In the genomic region with DNA sequence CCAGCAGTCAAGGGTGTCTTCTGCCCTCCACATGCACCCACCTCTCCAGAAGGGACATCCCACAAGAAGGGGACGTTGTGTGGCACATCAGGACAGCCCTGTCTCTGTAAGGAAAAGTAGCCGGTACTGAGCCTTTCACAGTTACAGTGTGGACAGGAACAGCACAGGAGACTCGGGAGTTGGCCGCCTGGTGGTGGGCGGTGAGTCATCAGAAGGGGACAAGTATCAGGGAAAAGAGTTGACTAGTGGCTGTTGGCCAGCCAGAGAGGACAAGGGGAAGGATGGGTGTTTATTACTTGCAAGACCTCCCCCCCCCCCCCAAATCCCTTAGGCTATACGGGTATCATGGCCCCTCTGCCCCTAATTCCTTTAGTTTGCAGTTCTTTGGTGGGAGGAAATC, we compare ENCODE assay signal across 25 mouse cellular contexts.
DNase-seq lines count a peak whose midpoint lies in the region; ATAC-seq and TF ChIP-seq lines count a peak whose summit lies in the region.
"Had no signal": no experiment of that assay in that cellular context is flagged by ENCODE, and none has a peak within 500 bp of the region (broad histone marks: within the 10 kb centered on the region; RNA-seq: fewer than 3 reads in every experiment).

No protein-coding gene starts in this region.

- peak; percentile 30; the same call in 1 of the 2 replicates for TF ChIP-seq CTCF in heart, postnatal 0 days (IDR thresholded peaks at IDR 0.05; ENCODE audit: low read depth)
- TF ChIP-seq CTCF in lung, embryonic 14.5 days (IDR thresholded peaks at IDR 0.05; ENCODE audit: low read depth): peak; percentile 23; the same call in 1 of the 2 replicates

- no peaks in the 10 kb centered on the region for H3K9me3 ChIP-seq in heart, postnatal 0 days (replicated peaks; ENCODE audit: control insufficient read depth, low read length)
- H3K9me3 ChIP-seq in lung, embryonic 14.5 days (ENCODE audit: low read depth, low read length): no peaks in the 10 kb centered on the region
- H3K9me3 ChIP-seq: embryonic facial prominence, embryonic 15.5 days; forebrain, embryonic 15.5 days; heart, embryonic 12.5 days; kidney, embryonic 15.5 days; limb, embryonic 10.5 days; megakaryocyte, embryonic 14.5 days; stomach, embryonic 15.5 days had no signal

- intact Hi-C loops in heart, postnatal 10 days (cut with DNase I): no loop called here

- no peak for TF ChIP-seq EP300 in heart, postnatal 0 days (IDR thresholded peaks at IDR 0.05; ENCODE audit: low read depth)

- 0 out of 2 replicates have a peak, but pooled peaks cover 6% of the 10 kb centered on the region for H3K4me1 ChIP-seq in heart, postnatal 0 days (ENCODE audit: control insufficient read depth, insufficient read depth)
- peaks cover 22% of the 10 kb centered on the region for H3K4me1 ChIP-seq in lung, embryonic 14.5 days (ENCODE audit: insufficient read depth)

- no peak overlapping the region for H3K9ac ChIP-seq in heart, postnatal 0 days (replicated peaks; ENCODE audit: low read depth, low read length)
- H3K9ac ChIP-seq in lung, embryonic 14.5 days: no peak overlapping the region
- H3K9ac ChIP-seq: embryonic facial prominence, embryonic 15.5 days; forebrain, embryonic 15.5 days; heart, embryonic 12.5 days; kidney, embryonic 15.5 days; liver, postnatal 0 days; stomach, embryonic 15.5 days had no signal

- H3K27me3 ChIP-seq in heart, postnatal 0 days (ENCODE audit: control insufficient read depth, insufficient read depth, low read length): no peaks in the 10 kb centered on the region
- no peaks in the 10 kb centered on the region for H3K27me3 ChIP-seq in lung, embryonic 14.5 days (ENCODE audit: insufficient read depth, low read length)
- H3K27me3 ChIP-seq: embryonic facial prominence, embryonic 15.5 days; heart, embryonic 12.5 days; kidney, embryonic 15.5 days; stomach, embryonic 15.5 days had no signal

- no peak overlapping the region for H3K4me3 ChIP-seq in heart, postnatal 0 days (ENCODE audit: low read depth, low read length)
- no peak overlapping the region for H3K4me3 ChIP-seq in lung, embryonic 14.5 days (ENCODE audit: low read depth, low read length)
- H3K4me3 ChIP-seq: embryonic facial prominence, embryonic 15.5 days; forebrain, embryonic 15.5 days; heart, embryonic 12.5 days; kidney, embryonic 15.5 days; limb, embryonic 10.5 days; megakaryocyte, embryonic 14.5 days; stomach, embryonic 15.5 days had no signal

- ATAC-seq in heart, postnatal 0 days (ENCODE audit: insufficient read depth, low read depth): no peak
- no peak for ATAC-seq in lung, embryonic 14.5 days (ENCODE audit: insufficient read depth)
- ATAC-seq: forebrain, embryonic 15.5 days; hindbrain, embryonic 16.5 days; intestine, embryonic 16.5 days; liver, postnatal 0 days; midbrain, embryonic 16.5 days had no signal

- H3K27ac ChIP-seq in heart, postnatal 0 days (ENCODE audit: low read depth): no peak overlapping the region
- no peak overlapping the region for H3K27ac ChIP-seq in lung, embryonic 14.5 days (ENCODE audit: low read depth)
- H3K27ac ChIP-seq: embryonic facial prominence, embryonic 15.5 days; forebrain, embryonic 15.5 days; kidney, embryonic 15.5 days; limb, embryonic 10.5 days; stomach, embryonic 15.5 days had no signal

- no peak overlapping the region for H3K4me2 ChIP-seq in heart, postnatal 0 days (ENCODE audit: low read depth, low read length)
- no peak overlapping the region for H3K4me2 ChIP-seq in lung, embryonic 14.5 days
- H3K4me2 ChIP-seq: embryonic facial prominence, embryonic 15.5 days; forebrain, embryonic 15.5 days; heart, embryonic 12.5 days; kidney, embryonic 15.5 days; stomach, embryonic 15.5 days had no signal

- no peak for DNase-seq in heart, postnatal 0 days (ENCODE audit: low spot score)
- DNase-seq in heart, postnatal 10 days: no peak
- no peak for DNase-seq in lung, embryonic 14.5 days
- no peak for DNase-seq in lung, postnatal 14 days
- peak; percentile 51 for DNase-seq in 416B (ENCODE audit: low read depth)
- DNase-seq in adrenal gland, postnatal 25 days: peak; percentile 54
- no peak for DNase-seq in embryo, embryonic 10.5 days (ENCODE audit: low spot score)
- DNase-seq in left cerebral cortex, adult 8-10 months (ENCODE audit: low spot score in 2 of 2): no peak
- DNase-seq: cerebellum, adult 9-10 months; gastrocnemius, postnatal 10 days; kidney, postnatal 4 days; liver; liver, postnatal 0 days; thymus, adult 18-20 months; thymus, postnatal 36 days had no signal

- no peaks in the 10 kb centered on the region for H3K36me3 ChIP-seq in heart, postnatal 0 days (replicated peaks; ENCODE audit: control insufficient read depth, insufficient read depth, low read length)
- peaks cover 4% of the 10 kb centered on the region; the same call in 1 of the 2 replicates for H3K36me3 ChIP-seq in lung, embryonic 14.5 days (ENCODE audit: insufficient read depth)
- H3K36me3 ChIP-seq: embryonic facial prominence, embryonic 15.5 days; forebrain, embryonic 15.5 days; heart, embryonic 12.5 days; kidney, embryonic 15.5 days; stomach, embryonic 15.5 days had no signal

- WGBS in heart, postnatal 0 days: 61% methylated on average over 6 of the region's 6 CpGs
- WGBS in lung, embryonic 14.5 days: 73% methylated on average over 6 of the region's 6 CpGs

Comparison
In these comparisons a context has a peak if more than half of its experiments do, and no peak if none do; other contexts are left out.
1. DNase-seq: peak in 416B (single experiment) and adrenal gland, postnatal 25 days (single experiment); none in heart, postnatal 0 days (single experiment), heart, postnatal 10 days (0 of 2), lung, embryonic 14.5 days (single experiment), lung, postnatal 14 days (single experiment), embryo, embryonic 10.5 days (single experiment) and left cerebral cortex, adult 8-10 months (0 of 2).